Mouse (Mus musculus): Measurements from ENCODE around the gene Cort. TPM values are rescaled to one million over a fixed set of nuclear protein-coding genes. Genes with fewer than 3 reads are reported as not detected.
A peak's percentile ranks its signal among the peaks of the same experiment; 100 is the strongest.
"Not testable (repeated sequence)": the region's sequence is repeated elsewhere in the genome, so short reads cannot be mapped to it uniquely, and the experiment has no call there.

The Cort gene
- total and polyA plus RNA-seq, 2 experiments from 2014 or later = not detected

GRCm38 (mm10) chr4:149126115-149126509 lies 451 bp downstream of the Cort start:
- no peak overlapping the region for H3K4me2 ChIP-seq (ENCODE audit: low read depth, low read length)
- no peak overlapping the region for H3K4me3 ChIP-seq (ENCODE audit: low read depth, low read length)
- ATAC-seq (ENCODE audit: insufficient read depth, low read depth) = no peak
- no peak overlapping the region for H3K27ac ChIP-seq (ENCODE audit: low read depth)
- no peaks in the 10 kb centered on the region for H3K9me3 ChIP-seq (replicated peaks; ENCODE audit: control insufficient read depth, low read length)
- H3K36me3 ChIP-seq (replicated peaks; ENCODE audit: control insufficient read depth, insufficient read depth, low read length) = peaks cover 12% of the 10 kb centered on the region
- WGBS = 77% methylated on average over 6 of the region's 6 CpGs
- no peak overlapping the region for H3K9ac ChIP-seq (replicated peaks; ENCODE audit: low read depth, low read length)
- TF ChIP-seq EP300 (IDR thresholded peaks at IDR 0.05; ENCODE audit: low read depth) = no peak
- no peak for TF ChIP-seq CTCF (IDR thresholded peaks at IDR 0.05; ENCODE audit: low read depth)
- H3K4me1 ChIP-seq (ENCODE audit: control insufficient read depth, insufficient read depth) = no peaks in the 10 kb centered on the region
- DNase-seq (ENCODE audit: low spot score) = no peak
- H3K27me3 ChIP-seq (ENCODE audit: control insufficient read depth, insufficient read depth, low read length) = no peaks in the 10 kb centered on the region

GRCm38 (mm10) chr4:149125341-149126114 lies 1.0 kb downstream of the Cort start:
- H3K36me3 ChIP-seq (replicated peaks; ENCODE audit: control insufficient read depth, insufficient read depth, low read length) = peaks cover 7% of the 10 kb centered on the region; the same call in 1 of the 2 replicates
- H3K9ac ChIP-seq (replicated peaks; ENCODE audit: low read depth, low read length) = no peak overlapping the region
- H3K4me1 ChIP-seq (ENCODE audit: control insufficient read depth, insufficient read depth) = no peaks in the 10 kb centered on the region
- 59% methylated on average over 11 of the region's 11 CpGs for WGBS
- no peak overlapping the region for H3K27ac ChIP-seq (ENCODE audit: low read depth)
- TF ChIP-seq CTCF (IDR thresholded peaks at IDR 0.05; ENCODE audit: low read depth) (no peak), EP300 (IDR thresholded peaks at IDR 0.05; ENCODE audit: low read depth) (no peak)
- ATAC-seq (ENCODE audit: insufficient read depth, low read depth) = no peak
- no peak overlapping the region for H3K4me2 ChIP-seq (ENCODE audit: low read depth, low read length)
- H3K9me3 ChIP-seq (replicated peaks; ENCODE audit: control insufficient read depth, low read length) = no peaks in the 10 kb centered on the region
- H3K4me3 ChIP-seq (ENCODE audit: low read depth, low read length) = no peak overlapping the region
- no peaks in the 10 kb centered on the region for H3K27me3 ChIP-seq (ENCODE audit: control insufficient read depth, insufficient read depth, low read length)
- DNase-seq (ENCODE audit: low spot score) = no peak

- DNase-seq (ENCODE audit: low spot score) (no peak), ATAC-seq (ENCODE audit: insufficient read depth, low read depth) (no peak)
- Histone ChIP-seq H3K9ac (replicated peaks; ENCODE audit: low read depth, low read length) (no peak overlapping the region), H3K4me3 (ENCODE audit: low read depth, low read length) (no peak overlapping the region), H3K9me3 (replicated peaks; ENCODE audit: control insufficient read depth, low read length) (no peaks in the 10 kb centered on the region), H3K4me1 (ENCODE audit: control insufficient read depth, insufficient read depth) (no peaks in the 10 kb centered on the region), H3K27ac (ENCODE audit: low read depth) (no peak overlapping the region), H3K36me3 (replicated peaks; ENCODE audit: control insufficient read depth, insufficient read depth, low read length) (peaks cover 7% of the 10 kb centered on the region; the same call in 1 of the 2 replicates), H3K27me3 (ENCODE audit: control insufficient read depth, insufficient read depth, low read length) (no peaks in the 10 kb centered on the region), H3K4me2 (ENCODE audit: low read depth, low read length) (no peak overlapping the region)
- WGBS = 70% methylated on average over 5 of the region's 5 CpGs
- TF ChIP-seq EP300 (IDR thresholded peaks at IDR 0.05; ENCODE audit: low read depth) (no peak), CTCF (IDR thresholded peaks at IDR 0.05; ENCODE audit: low read depth) (no peak)
Measured at GRCm38 (mm10) chr4:149123432-149123831, 3.1 kb downstream of the Cort start.

GRCm38 (mm10) chr4:149119978-149120562 lies 6.5 kb downstream of the Cort start:
- 77% methylated on average over 12 of the region's 12 CpGs for WGBS
- H3K36me3 ChIP-seq (replicated peaks; ENCODE audit: control insufficient read depth, insufficient read depth, low read length) = peaks cover 11% of the 10 kb centered on the region
- not testable (repeated sequence) for H3K9ac ChIP-seq (replicated peaks; ENCODE audit: low read depth, low read length); H3K27me3 ChIP-seq (ENCODE audit: control insufficient read depth, insufficient read depth, low read length); H3K27ac ChIP-seq (ENCODE audit: low read depth); ATAC-seq (ENCODE audit: insufficient read depth, low read depth); DNase-seq (ENCODE audit: low spot score); H3K9me3 ChIP-seq (replicated peaks; ENCODE audit: control insufficient read depth, low read length); H3K4me1 ChIP-seq (ENCODE audit: control insufficient read depth, insufficient read depth); H3K4me3 ChIP-seq (ENCODE audit: low read depth, low read length); H3K4me2 ChIP-seq (ENCODE audit: low read depth, low read length)

- WGBS = under 1% methylated on average over 35 of the region's 35 CpGs
- peak within 1 kb of the TSS; percentile 60 for H3K4me3 ChIP-seq (ENCODE audit: low read depth, low read length)
- H3K9ac ChIP-seq (replicated peaks; ENCODE audit: low read depth, low read length) = peak within 1 kb of the TSS; percentile 76
- H3K27me3 ChIP-seq (ENCODE audit: control insufficient read depth, insufficient read depth, low read length) = no peaks in the 10 kb centered on the region
- H3K4me1 ChIP-seq (ENCODE audit: control insufficient read depth, insufficient read depth) = peaks cover 12% of the 10 kb centered on the region
- DNase-seq (ENCODE audit: low spot score) (peak; percentile 86), ATAC-seq (ENCODE audit: insufficient read depth, low read depth) (peak; percentile 85)
- no peak within 1 kb of the TSS for H3K27ac ChIP-seq (ENCODE audit: low read depth)
- H3K36me3 ChIP-seq (replicated peaks; ENCODE audit: control insufficient read depth, insufficient read depth, low read length) = peaks cover 20% of the 10 kb centered on the region; the same call in 1 of the 2 replicates
- H3K4me2 ChIP-seq (ENCODE audit: low read depth, low read length) = peak within 1 kb of the TSS; percentile 89
- H3K9me3 ChIP-seq (replicated peaks; ENCODE audit: control insufficient read depth, low read length) = no peaks in the 10 kb centered on the region
- TF ChIP-seq EP300 (IDR thresholded peaks at IDR 0.05; ENCODE audit: low read depth) (no peak), CTCF (IDR thresholded peaks at IDR 0.05; ENCODE audit: low read depth) (no peak)
Measured at GRCm38 (mm10) chr4:149103875-149104561, 22.5 kb downstream of the Cort start, which contains the start of gene Dffa. Gene Dffa, plus strand, starts transcription at chr4:149104146.
